Mouse (Mus musculus): ENCODE results near the gene Nptxr.

DNA sequence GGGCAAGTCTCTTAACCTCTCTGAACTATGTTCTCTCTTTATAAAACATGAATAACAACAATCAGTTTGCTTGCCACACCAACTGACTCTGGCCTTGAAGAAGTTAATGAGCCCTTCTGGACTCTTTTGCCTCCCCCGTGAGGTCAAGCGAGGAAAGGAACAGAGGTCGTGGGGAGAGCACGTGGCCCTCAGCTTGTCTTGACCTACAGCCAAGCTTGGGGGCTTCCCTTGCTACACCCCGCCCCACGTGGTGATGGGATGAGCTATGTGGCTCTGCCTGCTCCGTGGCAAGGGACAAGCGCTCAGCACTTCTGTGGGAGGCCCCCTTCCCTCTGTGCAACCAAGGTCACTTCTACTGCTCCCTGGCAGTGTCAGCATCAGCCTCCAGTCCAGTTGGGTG, 59.8 kb downstream of the Nptxr start:
- TF ChIP-seq CTCF (IDR thresholded peaks at IDR 0.05; ENCODE audit: insufficient read depth, low read depth, low read length) (no peak), POLR2A (IDR thresholded peaks at IDR 0.05; ENCODE audit: insufficient read depth, low read depth, low read length) (no peak)

All from olfactory bulb, adult 2 months (tissue).